Mouse (Mus musculus) lung, postnatal 14 days (tissue): ENCODE measurements around the gene Rack1.

ENCODE experiments used
- DNase-seq: peaks from one replicate; pipeline ENCODE4 v3.0.0; 2021

Gene Rack1

DNA sequence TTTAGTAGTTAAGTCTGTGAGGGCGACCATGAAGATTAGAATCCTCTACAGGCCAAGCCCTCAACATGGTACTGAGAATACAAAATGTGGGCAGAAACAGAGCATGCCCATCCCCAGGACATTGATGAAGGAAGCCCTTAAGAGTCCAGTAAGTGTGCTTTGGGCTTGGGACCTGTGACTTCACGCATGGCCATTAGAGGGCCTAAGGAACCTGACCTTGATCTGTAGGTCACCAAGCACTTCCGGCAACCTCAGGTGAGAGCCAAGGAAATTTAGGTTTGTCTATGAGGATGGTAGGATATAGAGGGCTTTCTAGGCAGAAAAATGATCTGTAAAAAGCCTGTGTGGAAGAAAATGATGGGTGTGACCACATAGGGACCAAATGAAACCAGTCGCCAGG is 3.8 kb upstream of the Rack1 start:
- no peak for DNase-seq

DNA sequence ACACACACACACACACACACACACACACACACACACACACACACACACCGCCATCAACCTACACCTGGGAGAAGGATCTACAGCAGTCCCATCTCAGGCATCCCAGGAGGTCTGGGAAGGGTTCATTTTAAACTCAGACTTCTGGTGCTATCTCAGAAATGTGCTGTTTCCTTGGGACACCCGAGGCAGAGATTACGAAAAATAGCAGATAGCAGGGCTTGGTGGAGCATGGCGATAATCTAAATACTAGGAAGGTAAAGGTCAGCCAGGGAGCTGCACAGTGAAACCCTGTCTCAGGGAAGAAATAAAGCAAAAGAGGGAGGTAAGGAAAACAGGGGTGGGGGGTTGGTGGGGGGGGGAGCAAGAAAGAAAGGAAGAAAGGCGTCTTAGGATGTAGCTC is 2.8 kb upstream of the Rack1 start:
- DNase-seq, result no peak

DNA sequence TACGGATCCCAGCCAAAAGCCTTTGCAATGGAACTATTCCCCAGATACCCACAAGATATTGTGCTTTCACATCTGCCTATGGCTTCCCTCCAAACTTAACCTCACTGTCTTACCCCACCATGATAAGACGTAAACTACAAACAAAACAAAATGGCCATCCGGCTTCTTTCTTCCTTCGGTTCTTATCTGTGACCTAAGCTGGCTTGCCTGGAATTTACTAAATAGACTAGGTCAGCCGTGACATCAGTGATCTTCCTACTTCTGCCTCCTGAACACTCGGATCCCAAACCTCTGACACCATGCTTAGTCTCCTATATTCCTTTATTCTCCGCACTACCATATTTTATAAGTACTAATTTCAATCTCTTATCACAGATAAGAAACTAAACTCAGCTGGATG is 1.8 kb upstream of the Rack1 start:
- DNase-seq, result no peak

DNA sequence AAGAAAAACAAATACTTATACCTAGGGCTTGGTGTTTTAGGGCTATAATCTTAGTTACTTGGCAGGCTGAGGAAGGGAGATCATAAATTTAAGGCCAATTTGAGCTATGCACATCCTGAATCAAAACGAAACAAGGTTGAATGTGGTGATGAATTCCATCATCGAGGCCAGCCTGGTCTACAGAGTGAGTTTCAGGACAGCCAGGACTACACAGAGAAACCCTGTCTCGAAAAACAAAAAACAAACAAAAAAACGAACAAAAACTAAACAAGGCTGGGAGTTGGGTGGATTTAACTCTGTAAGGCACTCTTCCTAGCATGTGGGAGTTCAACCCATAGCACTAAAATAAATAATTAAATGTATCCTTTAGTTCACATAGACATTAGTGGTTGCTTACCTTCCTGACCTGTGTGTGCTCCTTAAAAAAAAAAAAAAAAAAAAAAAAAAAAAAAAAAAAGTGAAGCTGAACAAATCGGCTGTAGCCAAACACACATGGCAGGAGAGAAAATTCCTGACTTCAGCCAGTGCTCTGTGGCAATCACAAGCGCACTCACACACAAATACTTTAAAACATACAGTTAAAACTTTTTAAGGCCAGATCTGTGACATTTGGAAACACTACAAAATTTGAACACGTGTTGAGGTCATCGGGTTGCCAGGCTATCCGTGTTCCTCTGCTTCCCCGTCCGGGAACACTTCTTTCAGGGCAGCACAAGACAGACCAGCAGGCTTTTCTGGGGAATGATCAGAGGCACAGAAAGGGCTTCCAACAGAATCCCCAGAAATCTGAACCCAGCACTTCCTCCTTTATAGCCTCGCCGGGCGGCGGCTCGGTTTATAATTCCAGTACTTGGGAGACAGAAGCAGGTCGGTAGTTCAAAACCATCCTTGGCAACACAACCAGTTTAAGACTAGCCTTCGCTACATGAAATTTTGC is 880 bp upstream of the Rack1 start:
- DNase-seq, result no peak

DNA sequence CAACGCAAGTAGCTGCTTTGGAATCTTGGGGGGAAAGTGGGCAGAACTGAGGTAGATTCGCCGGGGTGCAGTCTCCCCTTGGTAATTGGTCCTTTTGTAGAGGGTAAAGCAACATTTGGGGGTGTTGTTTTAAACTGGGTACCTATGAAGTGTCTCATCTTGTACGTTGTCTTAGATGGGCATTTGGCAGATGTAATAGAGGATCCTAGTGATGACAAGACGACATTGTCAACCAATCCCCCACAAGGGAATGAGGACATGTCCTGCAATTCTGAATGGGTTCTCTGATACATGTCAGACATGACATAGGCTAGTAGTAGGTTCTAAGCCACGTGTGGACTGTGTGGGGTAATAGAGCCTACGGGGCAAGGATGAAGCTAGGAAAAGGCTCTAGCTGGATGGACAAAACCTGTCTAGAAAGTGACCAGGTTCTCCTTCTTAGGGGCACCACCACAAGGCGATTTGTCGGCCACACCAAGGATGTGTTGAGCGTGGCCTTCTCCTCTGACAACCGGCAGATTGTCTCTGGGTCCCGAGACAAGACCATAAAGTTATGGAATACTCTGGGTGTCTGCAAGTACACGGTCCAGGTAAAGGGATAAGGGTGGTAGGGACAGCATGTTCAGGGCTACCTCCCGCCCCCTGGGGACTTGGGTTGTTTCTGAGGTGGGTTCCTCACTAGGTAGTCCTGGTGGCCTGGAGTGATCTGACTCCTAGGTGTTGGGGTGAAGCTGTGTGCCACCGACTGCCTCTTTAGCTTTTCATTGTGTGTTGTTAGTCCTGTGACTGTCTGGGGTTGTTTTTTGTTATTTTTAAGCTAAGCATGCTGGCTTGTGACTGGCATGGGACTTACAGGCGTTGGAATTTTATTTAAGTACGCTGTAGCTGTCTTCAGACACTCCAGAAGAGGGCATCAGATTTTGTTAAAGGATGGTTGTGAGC is 2.0 kb downstream of the Rack1 start:
- DNase-seq, result no peak

DNA sequence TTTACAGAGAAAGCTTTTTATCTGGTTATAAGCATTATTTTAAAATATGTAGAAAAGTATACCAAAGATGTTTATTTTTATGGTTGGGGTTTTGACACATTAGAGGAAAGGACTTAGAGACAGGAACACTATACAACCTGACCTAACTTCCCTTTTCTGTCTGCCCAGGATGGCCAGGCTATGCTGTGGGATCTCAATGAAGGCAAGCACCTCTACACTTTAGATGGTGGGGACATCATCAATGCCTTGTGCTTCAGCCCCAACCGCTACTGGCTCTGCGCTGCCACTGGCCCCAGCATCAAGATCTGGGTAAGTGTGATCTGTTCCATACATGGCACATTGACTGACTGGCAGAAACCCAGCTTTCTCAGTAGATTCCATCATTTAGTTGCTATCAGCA is 3.9 kb downstream of the Rack1 start:
- DNase-seq, result no peak

DNA sequence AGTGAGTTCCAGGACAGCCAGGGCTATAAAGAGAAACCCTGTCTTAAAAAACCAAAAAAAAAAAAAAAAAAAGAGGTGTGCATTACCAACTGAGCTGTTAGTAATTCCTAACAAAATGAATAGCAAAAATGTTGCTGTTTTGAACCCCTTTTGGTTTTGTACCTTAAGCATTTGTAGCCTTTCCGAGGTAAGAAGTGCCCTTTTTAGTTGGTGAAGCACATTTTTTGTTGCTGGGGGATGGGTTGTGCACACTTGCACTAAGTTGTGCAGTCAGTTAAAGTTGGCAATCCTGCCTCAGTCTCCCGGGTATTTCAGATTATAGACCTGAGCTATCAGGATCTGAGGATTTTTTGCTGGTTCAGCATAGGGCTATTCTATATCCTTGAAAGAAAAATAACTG is 4.8 kb downstream of the Rack1 start:
- no peak for DNase-seq

DNA sequence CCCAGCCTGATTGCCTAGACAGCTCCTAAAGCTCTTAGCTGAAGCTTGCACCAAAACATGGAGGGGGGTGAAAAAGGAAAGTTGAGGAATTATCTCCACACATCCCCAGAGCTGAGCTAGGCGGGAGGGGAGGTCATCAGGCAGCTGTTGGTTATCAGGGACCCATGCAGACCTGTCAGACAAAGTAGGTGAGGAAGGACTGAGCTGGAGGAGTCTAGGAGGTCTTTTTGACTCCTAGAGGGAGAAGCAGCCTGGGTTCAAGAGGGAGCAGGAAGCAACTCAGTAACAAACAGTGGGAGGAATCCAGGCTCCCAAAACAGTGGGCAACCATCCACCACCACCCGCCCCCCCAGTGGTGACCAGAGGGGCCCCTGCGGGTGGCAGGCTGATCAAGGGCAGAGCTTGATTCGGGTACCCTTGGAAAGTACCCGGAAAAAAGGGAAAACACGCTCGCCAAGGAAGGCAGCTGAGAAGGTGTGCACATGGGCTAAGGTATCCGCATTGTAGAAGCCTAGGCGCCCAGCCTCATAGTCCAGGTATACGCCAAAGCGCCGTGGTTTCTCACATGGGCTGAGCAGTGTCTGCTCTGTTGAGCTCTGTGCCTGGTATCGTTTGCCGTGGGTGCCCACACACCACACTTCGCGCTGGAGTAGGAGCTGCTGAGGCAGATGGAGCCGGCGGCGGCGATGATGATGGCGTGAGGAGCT is 6.9 kb downstream of the Rack1 start:
- no peak for DNase-seq

DNA sequence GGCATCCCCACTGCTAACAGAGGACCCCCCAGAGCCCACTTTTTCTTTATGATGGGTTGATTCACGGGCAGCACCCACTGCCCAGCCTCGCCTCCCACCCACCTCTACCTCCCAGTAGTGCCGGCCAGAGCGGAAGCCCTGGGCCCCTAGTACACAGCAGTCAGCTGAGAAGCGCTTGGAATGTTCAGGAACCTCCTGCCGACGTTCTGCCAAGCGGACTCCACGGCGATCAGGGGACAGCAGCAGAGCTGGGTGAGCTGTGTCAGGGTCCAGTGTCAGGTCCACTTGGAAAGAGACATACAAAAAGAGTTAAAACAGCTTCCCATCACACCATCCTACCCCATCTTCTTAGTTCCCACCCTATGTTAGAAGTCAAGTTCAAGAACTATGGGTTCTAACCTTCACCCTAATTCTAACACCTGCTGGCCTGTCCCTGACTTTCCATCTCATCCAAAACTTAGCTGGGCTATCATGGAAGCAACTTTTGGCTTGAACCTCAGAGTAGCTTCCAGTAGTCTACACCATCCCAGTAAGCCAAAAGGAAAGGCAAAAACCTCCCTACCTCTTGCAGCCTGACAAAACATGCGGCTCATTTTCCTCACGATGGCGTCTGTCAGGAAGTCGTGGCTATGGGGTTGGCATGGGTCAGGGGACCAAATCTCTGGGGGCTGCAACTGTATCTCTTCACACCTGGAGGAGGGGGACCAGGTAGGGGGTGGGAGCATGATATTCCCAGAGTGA is 7.6 kb downstream of the Rack1 start:
- DNase-seq, result no peak

DNA sequence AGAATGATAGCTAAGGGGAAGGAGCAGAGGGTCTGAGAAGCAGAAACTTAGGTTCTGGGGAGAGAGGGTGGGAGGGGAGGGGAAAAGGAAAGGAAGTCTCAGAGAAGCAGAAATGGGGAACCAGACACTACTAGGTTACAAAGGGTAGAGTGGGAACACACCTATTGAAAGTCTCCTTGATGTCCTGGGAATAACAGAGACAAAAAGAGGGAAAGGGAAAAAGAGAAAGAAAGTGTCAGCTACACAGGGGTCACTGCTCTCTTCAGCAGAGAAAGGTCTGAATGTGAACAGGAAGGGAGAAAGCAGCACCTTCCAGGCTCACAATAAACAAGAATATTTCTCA is 8.1 kb downstream of the Rack1 start:
- DNase-seq, result no peak

DNA sequence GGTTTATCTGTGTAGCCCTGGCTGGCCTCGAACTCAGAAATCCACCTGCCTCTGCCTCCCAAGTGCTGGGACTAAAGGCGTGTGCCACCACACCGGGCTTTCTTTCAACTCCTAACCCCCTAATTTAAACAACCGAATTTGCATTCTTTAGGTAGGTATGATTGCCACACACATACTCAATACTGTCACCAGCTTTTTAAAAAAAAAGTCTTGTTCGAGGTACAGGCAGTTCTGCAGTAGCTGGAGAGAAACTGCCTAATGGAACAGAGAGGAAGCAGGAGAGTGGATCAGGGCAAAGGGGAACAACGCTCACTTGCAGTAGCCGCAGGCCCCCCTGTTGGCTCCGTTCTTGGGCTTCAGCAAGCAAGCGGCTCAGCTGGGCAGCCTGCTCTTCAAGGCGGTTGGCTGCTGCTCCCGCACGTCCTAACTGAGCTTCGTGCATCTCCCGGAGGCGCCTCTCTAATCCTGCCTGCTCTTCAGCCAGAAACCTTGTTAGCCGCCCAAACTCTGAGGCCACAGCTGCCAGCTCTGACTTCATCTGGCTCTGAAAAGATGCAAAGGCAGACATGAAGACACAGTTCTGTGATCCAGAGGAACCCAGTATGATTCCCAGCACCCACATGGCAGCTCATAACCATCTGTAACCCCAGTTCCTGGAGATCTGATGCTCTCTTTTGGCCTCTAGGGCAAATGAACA is 8.8 kb downstream of the Rack1 start:
- DNase-seq, result no peak

DNA sequence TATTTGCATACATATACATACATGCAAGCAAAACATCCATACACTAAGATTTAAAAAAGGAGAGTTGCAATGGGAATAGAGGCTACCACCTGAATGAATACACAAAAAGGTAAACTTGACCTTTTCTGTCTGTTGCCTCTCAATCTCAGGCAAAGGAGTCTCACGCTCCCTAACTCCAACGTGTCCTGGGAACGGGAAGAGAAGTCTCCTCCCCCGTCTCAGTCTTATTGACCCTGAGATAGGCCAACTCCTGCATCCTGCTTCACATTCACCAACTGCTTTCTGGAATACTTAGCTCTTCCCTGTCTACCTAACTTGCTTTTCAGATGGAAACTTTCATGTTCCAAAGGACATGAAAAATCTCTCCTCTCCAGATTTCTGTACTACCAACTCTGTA is 9.3 kb downstream of the Rack1 start:
- no peak for DNase-seq

DNA sequence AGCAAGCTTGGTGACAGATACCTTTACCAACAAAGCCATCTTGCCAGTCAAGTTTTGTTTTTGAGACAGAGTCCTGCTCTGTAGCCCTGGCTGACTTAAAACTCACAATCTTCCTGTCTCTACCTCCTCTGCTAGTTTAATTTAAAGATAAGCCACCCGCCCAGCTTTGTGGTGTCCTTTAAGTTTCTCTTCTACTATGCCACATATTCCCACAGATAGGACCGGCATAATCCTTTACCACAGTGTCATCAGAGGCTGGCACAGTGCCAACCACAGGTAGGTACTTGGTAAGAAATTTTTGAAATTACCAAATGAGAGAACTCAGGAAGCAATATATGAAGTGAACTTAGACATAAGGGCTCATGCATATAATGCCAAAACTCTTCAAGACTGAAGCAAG is 10.0 kb downstream of the Rack1 start:
- DNase-seq, result no peak

DNA sequence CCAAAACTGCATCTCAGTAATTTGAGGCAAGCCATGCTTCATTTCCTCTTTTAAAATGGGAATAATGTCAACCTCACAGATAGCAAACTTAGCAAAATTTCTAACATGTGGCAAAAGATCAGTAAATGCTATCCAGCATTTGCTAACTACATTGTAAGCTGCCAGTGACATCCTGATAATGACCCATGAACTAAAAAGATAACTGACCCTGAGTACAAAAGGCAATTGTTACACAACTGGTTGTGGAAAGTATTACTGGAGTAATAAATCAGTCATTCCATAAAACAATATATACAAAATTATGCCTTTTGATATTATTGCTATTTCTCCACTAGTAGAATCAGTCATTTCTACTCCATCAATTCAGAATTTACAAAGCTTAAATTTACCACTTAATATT is 13.7 kb downstream of the Rack1 start:
- DNase-seq, result no peak

DNA sequence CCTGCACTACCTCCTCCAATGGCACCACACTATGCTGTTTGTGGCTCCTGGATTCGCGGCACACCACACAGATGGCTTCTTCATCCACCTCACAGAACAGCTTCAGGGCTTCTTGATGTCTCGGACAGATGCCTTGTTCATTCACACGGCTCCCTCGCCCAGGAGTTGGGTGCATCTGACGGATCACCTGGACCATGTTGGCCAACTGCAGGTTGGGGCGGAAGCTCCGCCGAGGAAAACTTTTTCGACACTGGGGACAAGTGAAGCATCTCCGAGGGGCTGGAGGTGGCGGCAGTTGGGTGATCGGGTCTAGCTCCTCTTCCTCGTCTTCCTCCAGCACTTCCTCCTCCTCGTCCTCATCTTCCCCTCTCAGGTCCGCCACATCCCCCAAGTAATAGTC is 15.7 kb downstream of the Rack1 start:
- DNase-seq, result no peak

DNA sequence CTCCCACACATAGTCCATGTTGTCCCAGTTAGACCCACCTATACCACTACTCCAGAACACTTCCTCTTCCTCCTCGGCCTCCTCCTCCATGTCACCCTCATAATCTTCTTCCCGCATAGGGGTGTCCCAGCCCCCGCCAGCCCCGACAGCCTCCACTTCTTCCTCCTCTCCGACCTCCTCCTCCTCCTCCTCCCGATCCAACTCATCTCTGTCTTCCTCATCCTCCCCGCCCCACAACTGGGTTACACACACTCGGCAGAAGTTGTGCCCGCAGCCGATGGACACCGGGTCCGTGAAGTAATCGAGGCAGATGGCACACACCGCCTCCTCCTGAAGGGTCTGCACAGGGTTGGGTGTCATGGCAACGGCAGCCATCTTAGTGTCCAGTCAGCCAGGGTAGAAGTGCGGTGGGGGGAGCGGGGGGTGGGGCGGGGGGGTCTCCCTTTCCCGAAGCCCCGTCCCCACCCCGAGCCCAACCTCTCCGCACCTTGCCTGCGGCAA is 16.2 kb downstream of the Rack1 start:
- DNase-seq, result no peak

DNA sequence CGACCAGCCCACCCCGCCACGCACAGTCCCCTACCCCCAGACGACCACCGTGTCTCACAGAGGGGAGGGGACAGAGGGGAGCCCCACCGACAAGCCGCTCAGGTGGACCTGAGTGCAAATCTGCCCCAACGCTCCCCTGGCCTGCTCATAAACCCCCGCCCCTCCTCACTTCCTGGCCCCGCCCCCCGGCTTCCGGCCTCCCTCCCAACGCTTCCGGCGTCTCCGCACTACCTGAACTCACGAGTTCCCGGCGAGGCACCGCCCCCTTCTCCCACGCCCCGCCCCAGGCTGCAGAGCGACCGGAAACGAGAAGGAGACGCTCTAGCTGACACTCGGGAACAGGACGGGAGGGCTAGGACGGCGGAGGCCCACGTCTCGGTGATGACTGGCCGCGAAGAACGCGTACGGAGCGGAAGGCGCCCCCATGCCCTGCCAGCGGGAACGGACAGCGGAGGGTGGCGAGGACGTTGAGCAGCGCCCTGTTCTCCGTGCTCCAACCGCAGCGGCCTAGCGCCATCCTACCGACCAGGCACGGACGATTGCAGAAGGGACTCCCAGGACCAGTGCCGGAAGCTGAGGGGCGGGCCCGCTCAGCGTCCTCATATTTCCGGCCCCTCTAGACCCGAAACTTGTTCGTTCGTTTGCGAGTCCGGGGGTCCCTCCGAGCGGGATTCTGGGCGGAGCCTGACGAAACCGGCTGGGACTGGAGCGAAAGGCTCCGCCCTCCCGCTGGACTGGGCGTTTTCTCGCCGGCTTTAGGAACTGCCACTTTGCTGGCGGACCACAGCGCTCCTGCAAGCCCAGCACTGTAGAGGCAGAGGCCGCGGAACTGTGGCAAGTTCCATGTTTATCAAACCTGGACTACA is 16.9 kb downstream of the Rack1 start, which contains the start of gene Trim41:
Gene Trim41, minus strand, starts transcription at position 554 of the 866 bp plus-strand sequence.
- peak; percentile 99 for DNase-seq

DNA sequence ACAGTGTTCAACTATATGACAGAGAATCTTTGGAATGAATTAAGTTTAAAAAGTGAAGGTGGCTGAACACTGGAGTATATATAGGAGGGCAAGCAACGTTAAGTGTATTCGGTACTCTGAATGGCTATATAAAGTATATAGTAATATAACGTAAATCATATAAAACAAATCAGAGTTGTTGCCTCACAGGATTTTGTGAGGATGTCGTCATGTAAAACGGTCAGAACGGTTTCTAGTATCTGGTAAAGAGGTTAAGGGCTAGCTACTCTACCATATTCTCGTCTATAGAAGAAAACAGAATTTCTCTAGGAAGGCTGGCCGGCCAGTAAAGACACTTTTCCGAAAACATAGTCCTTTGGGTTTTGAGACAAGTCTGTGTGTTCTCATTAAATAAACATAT is 17.7 kb downstream of the Rack1 start:
- DNase-seq, result no peak

DNA sequence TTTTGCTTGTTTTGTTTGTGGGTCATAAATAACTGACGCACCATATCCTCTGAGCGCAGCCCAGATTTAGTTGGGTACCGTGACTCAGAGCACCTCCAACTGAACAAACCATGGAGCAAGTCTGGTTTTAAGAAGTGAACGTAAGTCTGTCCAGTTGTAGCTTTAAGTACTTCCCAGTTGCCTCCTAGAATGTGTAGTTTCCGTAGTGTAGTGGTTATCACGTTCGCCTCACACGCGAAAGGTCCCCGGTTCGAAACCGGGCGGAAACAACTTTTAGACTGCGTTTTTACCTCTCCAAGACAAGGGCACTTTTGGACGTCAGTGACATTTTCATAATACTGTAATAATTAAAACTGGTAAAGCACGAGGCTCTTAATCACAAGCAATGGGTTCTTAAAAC is 18.2 kb downstream of the Rack1 start:
- DNase-seq, result peak; percentile 93

DNA sequence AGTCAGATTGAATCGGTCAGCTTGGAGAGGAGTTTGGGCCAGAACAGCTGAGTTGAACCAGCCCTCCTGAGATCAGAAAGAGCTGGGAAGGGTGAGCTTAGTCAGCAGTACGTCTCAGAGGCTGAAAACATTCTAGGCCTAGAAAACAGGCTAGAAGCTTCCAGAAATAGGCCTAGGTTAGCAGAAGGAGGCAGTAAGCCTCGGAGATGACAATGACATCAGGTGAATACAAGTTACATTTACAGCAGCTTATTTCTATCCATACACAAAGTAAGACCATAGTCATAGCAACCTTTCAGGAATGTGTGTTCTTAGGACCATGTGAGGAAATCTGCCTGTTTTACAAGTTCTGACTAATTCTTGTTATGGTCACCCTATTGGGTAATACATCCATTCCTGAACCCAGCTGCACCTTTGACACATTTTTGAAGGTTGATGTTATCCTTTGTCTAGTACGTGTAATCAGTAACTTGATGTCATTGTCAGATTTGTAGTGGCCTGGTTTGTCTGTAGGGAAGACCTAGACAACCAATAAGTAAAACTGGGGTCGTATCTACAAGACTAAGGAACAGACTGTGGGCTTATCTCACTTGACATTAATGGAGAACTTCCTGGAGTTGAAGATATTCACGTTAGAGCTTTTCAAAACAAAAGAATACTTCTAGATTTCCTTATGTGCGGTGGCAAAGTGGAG is 19.6 kb downstream of the Rack1 start:
- no peak for DNase-seq
